Mouse (Mus musculus): Measurements from ENCODE around the gene Fgr.
A peak's percentile ranks its signal among the peaks of the same experiment; 100 is the strongest.
"Not testable (repeated sequence)": the region's sequence is repeated elsewhere in the genome, so short reads cannot be mapped to it uniquely, and the experiment has no call there.

Gene Fgr

DNA sequence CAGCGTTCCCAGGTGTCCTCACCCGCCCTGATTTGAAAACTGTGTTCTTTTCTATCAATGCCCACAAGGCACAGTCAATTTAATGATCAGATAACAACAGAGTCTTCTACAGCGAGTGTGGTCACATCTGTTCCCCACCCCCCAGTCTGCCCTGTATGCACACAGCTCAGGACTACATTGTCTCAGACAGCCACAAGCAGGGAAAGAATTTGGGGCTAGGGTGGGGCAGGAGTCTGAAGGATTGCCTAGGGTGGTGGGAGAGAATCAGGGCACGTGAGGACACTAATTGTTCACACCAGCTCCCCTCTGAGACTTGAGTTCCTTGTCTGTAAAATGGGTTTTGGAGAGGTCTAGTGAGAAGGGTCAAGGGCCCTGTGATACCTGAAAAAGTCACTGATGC is 19.7 kb downstream of the Fgr start:
- DNase-seq: no peak

DNA sequence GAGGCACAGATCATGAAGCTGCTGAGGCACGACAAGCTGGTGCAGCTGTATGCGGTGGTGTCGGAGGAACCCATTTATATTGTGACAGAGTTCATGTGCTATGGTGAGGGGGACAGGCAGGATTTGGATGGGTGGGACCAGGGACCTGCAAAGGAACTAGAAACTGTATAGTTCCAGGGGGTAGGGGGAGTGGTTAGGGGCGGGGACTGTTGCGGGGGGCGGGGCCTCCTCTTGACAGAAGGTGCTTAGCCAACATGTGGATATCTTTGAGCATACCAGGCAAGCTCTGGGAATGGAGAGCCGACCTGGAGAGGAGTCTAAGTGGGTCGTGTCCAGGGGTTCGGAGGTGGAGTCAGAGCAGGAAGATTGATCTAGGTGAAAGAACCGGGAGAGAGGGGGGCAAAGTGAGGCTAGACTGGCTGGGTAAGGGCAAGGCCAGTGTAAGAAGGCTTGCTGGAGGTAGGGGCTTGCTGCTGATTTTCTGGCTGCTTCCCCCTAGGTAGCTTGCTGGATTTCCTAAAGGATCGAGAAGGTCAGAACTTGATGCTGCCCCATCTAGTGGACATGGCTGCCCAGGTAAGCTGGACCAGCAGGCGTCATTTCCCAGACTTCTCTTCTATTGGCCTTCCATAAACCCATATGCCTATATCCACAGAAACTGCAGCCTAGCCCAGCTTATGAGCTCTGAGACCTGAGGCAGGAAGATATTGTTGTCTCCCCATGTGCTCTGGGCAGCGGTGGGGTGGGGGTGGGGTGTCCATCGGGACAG is 23.8 kb downstream of the Fgr start:
- DNase-seq: no peak

DNA sequence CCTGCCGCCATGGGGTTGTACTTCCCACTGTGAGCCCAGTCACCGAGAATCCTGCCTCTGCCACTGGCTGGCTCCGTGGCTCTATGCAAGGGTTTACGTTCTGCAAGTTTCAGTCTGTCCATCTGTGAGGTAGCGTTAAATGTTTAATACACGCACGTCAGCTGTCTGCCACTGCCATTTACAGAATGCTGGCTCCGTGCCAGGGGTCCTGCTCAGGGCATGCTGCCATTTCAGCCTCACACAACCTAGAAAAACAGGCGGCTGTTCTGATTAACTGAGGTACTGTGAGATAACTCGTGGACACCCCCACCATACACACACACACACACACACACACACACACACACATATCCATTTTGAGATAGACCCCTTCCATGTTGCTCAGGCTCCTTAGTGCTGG is 29.0 kb downstream of the Fgr start:
- DNase-seq: peak; percentile 16

DNA sequence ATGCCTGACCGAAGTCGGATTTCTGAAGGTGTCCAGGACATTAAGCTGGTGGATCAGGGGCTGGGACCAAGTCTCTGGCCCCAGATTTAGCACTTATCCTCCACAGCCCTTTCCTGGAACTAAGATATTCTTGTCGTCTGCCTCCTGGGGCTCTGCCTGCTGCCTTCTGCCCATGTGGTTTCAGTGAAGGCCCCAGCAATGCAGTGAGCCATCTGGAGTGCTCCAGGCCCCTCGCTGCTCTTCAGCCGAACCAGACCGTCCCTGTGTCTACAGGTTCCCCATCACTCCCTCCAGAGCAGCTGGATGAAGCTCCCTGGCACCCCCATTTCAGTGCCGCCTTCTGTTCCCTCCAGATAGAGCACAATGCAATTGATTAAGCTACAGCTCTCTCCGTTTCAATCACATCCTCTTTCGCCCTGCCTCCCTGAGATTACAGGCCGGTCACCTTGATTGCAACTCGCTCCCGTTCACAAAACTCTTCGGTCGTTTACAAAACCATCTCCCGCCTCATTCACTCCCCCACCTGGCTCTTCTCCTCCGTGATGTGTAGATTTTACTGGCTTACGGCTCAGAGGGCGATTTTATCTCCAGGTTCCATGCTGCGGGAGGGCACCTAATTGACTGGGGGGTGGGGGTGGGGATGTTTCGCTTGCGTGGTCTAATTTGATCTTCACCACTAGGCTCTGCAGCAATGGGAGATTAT is 29.6 kb downstream of the Fgr start:
- no peak for DNase-seq

DNA sequence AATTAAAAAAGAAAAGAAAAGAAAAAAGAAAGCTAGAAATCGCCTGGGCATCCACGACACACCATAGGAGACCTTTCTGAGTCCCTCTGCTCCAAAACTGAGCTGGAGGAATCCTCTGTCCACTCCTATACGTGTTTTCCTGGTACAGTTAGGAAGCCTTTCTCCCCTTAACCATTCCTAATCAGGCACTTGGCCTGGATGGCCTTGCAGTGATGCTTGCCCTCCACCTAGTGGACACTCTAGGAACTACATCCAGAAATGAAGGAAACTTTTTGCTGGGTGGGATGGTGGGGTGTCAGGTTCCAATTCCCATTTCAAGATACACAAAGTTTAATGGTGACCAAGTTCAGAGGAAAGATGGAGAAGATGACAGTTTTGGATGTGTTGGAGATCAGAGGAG is 31.3 kb downstream of the Fgr start:
- peak; percentile 84 for DNase-seq

DNA sequence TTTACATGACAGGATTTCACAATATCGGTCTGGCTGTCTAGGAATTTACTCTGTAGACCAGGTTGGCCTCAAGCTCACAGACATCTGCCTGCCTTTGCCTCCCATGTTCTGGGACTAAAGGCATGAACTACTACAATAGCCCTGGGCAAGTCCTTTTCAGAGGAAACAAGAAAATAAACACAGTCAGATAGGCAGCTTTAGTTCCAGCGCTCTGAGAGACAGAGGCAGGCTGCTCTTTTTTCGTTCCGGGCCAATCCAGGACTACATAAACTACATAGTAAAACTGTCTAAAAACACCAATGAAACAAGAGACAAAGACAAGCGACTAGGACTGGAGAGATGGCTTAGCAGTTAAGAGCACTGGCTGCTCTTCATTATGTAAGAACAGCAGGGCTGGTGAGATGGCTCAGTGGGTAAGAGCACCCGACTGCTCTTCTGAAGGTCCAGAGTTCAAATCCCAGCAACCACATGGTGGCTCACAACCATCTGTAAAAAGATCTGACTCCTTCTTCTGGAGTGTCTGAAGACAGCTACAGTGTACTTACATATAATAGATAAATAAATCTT is 32.1 kb downstream of the Fgr start:
- not testable (repeated sequence) for DNase-seq

DNA sequence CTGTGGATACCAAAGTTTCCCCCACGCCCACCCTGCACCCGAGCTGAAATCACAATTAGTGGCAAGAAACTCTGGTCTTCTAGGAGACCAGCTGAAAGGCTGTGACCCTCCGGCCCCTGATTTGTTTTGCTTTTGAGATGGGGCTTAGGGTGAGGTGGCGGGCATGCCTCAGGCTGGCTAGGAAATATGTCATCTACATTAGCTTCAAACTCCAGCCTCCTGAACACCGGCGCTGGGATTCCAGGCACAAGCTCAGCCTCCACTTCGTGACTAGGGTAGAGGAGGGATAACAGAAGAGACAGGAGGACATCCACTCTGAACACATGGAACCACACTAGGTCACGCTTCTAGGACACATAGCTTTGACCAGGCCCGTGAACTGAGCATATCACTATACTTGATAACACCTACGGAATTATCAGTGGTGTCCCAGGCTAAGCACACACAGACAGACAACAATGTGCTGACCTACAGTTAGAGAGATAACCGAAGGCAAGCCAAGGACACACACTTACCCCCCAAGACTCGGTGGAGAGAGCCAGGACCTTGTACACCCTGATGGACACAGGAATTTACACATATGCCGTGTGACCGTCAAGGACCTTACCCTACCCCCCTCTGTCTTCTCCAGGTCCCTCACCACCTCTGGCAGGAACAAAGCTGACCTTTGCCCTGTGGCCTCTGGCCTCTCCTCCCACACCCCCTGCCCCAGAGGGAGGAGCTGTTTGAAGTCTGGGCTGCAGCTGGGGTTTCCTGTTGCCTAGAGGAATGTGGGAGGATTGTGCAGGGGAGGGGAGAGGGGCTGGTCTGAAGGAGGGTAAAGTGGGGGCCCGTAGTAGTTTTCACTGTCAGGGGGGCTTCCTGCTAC is 33.9 kb downstream of the Fgr start:
- no peak for DNase-seq

DNA sequence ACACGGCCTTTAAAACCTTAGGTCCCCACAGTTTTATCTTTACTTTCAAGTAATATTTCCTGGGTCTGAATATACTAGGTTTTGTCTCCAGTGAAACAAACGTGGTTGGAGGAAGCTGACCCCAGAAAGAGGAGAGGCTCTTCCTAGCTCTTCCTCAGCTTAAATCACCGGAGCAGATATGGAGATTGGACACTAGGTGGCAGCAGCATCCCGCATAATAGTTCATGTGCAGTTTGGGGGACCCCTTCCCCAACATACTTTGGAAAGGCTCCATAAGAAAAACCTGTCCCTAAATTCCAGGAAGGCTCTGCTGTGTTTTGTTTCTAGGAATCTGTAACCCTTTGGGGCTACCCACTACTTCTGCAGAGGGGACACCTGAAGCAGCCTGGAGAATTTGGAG is 35.2 kb downstream of the Fgr start:
- peak; percentile 80 for DNase-seq

DNA sequence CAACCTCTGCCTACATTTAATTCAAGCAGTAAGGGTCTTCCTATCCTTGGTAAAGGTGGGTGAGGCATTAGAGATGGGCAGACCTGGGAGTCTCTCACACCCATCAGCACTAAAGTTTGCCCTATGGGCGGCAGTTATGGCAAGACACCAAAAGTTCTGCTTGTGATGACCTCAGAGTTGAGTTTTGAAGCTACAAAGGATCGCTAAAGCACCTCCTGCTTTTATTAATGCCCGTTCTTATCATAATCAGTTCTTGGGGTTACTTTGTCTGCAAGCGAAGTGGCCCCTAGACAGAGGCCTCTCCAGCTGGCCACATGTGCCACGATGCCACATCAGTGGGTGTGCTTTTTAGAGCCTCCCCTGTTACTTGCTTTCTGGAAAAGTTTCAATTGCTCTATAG is 35.8 kb downstream of the Fgr start:
- no peak for DNase-seq

DNA sequence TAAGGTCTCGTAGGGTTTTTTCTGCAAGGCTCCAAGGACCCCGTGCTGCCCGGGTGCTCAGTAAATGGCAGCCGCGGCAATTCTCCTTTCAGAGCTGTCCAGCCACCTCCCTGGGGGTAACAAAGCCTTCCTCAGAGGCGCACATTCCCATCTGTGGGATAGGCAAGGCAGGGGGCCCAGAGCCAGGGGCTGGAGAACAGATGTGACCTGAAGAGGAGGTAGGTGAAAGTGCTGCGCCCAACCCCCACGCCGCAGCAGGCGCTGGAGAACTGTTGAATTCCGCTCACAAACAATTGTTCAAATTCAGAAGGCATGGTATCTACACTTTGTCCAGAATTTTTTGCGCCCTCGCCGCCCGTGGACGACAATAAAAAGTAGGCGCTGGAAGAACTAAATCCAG is 36.7 kb downstream of the Fgr start:
- peak; percentile 50 for DNase-seq

DNA sequence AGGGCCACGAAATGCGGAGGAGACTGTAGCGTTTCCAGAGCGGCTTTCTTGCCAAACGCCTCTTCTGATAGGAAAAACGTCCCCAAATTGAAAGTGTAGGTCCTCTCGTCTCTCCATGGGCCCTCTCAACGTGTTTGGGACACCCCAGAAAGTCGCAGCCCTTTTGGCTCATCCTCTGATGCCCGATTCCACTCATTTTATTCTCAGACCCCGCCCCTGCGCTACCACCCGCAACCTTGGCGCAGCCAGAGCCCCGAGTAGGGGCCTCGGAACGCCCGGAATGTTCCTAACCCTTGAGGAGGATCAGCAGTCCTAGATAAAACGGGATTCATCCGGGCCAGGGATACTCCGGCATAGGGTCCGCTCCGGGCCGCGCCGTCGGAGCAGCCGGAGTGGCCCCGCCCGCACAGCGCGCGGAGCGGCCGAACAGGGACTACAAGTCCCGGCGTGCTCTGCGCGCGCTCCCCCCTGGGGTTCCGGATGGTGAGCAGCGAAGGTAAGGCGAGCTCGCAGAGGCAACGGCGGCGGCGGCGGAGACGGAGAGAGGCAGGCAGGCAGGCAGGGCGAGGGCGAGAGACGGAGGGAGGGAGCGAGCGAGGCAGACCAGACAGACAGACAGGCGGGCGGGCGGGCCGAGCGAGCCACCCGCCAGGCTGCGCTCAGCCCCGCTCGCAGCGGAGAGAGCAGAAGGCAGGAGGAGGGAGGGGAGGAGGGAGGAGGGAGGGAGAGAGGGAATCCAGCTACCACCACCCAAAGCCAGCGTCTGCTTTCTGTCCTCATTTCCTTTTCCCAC is 37.3 kb downstream of the Fgr start, which contains the start of gene Ahdc1:
Gene Ahdc1, plus strand, starts transcription at position 233 of the 793 bp plus-strand sequence.
- DNase-seq: peak; percentile 95

DNA sequence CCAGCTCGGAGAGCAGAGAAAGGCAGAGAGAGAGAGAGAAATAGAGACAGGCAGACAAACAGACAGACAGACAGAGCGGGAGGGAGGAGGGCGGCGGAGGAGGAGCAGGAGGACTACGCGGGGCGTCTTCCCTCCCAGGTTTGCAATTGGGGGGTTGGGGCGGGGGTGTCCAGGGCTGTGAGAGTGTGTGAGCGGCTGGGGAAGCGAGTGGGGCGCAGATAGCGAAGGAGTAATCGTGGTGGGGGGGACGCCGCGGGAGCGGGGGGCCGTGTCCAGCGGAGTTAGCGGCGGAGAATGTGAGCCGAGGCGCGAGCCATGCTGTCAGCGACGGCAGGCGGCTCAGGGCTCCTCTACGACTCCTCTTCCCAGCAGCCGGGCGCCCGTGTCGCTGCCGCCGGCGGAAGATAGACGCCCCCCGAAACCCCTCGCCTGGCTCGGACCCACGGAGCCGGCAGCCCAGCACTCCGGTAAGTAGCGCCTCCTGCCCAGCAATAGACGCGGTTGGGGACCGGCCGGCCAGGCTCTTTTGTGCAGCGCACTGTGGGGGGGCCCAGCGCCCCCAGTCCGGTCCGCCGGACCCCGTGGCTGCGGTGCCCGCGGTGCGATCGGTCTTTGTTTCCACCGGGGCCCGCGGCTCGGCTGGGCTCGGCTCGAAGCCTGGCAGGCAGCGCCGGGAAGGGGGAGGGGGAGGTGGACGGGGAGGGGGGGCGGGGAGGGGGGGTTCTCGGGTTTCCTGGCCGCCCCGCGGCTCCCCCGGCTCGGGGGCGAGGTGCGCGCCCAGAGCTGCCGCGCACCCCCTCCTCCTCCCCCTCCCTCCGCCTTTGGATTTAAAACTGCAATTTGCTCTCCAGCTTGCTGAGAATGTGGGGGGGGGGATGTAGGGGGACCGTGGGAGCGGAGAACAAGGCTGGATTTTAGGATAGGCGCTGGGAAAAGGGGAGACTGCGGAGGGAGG is 38.2 kb downstream of the Fgr start:
- peak; percentile 61 for DNase-seq

DNA sequence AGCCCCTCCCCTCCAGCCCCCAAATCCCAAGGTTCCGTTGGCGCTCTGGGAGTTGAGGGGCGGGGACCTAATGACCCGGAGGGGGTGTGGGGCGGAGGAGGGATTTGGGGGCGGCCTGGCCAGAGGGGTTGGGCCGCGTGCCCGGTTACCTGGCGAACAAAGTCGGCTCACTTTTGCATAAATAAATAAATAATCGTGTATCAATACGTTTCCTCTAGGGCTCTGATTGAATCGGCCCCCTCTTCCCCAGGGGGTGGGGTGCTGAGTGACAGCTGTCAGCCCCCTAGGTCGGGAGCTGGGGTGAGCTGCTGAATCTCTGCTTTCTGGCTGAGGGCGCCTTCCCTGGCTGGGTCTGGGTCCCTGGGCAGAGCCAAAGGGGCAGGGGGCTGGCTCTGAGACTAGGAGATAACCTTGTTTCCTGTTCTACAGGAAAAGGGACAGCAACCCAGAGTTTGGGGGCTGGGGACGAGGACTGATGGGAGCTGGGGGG is 38.9 kb downstream of the Fgr start:
- DNase-seq: peak; percentile 53

DNA sequence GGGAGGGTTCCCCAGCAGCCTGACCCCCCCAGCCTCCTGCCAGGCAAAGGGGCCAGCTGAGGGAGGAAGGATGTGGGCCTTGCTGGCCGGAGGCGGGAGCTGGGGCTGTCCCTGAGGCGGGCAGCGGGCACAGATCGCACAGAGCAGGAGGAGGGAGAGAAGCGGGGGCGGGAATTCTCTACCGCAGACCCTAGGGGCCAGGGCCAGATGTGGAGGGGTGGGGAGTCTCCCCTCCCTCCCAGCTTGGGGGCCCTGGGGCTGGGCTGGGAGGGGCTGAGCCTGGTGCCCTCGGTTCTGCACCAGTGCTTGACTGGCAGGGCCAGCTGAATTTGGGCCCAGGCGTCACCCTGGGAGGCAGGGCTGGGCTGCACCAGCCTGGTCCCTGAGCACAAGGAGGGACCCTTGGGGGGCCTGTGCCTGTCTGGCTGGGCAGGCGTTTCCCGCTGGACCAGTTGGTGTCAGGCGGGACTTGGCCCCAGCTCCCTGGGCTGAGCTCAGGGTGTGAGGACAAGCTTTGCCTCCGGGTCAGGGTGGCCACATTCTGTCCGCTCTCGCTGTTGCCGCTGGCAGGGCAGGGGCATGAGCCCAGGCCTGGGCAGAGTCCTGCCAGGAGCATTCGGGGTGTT is 39.5 kb downstream of the Fgr start:
- DNase-seq: peak; percentile 45

DNA sequence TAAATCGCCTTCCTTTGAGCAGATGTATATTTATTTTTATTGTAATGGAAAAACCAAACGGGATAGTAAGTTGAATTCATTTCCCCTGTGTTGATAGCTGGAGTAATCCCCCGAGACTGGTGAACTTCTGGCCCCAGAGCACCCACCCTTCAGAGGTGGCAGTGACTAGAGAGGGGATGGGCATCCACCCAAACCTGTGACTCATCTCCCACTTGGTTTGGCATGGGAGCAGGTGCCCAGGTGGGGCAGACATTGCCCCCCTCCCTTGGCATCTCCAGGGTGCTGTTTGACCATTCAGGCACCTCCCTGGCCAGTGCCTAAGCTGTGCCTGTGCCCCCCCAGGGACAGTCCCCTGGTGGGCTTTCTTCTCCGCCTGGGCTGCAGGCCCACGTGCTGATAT is 40.2 kb downstream of the Fgr start:
- no peak for DNase-seq

DNA sequence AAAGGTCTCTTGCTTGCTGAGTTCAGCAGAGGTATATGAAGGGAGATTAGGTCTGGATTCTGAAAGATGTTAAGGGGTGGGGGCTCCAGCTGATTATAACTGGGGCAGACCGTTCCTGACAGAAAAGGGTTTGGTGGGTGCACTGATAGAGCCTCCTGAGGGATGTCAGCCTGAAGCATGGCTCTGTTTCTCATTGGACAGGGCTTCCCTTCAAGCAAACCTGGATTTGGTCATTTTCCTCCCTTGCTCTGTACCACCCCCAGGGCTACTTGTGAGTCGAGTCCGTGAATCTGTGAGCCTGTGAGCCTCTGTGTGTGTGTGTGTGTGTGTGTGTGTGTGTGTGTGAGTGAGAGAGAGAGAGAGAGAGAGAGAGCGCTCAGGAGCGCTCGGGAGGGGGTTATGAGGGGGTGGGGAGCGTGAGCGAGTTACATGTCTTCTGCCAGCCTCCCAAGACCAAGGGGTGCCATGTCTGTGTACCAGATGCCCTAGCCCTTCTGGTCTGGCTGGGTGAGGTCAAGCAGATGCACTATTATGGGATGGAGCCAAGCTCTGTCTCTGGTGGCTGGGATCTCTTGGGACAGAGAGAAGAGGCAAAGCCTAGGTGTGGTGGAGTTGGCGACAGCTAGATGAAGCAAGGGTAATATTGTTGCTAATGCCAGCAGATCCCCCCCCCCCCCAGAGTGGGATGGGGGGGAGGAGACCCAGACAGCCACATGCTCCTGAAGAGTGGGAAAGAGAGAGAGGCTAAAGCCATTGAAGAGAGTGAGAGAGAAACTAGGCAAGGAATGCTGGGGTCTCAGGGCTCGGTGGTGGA is 41.2 kb downstream of the Fgr start:
- no peak for DNase-seq

DNA sequence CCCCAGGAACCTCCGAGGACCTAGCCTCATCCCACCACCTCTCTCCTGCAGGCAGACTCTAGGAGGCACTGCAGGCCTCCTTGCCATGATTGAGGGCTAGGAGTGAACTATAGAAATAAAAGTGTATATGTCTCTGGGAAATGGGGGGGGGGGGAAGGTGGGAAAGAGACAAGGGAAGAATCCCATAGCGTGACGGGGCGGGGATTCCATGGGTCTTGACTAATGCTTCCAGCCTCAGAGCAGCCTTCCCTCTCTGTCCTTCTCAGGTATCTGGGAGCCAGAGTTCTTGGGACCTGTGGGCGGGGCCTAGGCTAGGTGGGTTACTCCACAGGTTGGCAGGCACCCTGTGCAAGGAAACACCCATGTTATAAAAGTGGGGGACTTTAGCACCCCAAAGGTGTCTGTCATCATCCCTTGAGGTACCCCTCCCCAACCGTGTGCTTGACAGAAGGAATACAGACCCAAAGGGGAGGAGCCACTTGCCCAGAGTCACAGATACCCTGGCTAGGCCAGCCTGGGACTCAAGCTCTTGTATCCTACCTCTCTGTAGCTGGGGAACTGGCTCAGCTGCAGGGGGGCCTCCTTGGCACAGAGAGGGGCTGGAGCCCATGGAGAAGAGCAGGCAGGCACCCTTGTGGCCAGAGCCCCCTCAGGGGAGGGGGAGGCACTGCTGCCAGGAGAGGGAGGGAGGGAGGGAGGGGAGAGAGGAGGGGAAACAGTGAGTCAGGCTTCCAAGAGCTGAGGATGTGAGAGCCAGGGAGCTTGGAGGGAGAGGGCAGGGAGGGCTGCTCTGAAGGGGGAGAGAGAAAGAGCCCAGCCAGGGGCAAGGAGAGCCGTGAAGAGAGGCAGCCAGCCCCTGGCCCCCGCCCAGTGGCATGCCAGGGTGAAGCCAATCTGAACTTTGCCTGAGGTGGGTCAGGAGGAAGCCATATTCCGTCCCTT is 42.1 kb downstream of the Fgr start:
- no peak for DNase-seq

DNA sequence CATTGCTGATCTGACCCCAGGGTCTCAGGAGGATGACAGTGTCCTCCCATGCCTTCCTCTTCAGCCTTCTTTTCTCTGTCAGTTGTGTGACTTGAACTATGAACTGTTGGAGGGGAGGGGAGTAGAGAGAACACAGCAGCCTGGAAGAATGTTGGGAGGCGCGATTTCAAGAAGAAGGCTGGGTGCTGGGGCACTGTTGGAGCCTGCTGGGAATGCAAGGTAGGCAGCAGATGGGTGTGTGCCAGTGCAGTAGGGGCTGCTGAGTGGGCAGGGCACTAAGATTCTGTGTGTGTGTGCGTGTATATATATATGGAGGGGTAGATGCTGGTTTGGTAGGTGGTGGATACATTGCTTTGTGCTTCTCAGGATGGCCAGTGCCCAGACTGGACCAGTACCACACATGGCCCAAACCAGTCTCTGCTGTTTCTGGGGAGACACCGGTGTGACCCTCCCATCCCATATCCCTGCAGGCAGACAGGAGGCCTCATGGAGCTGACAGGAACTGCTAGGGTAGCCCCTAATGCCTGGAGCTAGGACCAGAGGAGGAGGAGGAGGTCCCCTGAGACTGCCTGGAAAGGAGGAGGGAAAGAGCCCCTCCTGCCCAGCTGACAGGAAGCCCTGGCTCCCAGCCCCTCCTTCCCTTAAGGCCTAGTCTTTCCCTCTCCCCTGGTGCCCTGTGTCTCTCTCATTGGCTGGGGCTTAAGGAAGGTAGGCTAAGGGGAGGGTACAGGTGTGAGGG is 43.0 kb downstream of the Fgr start:
- no peak for DNase-seq

Measured in thymus, postnatal 25 days (tissue).